Mouse (Mus musculus): ENCODE measurements around the gene Cxcl5. TPM values are rescaled to one million over a fixed set of nuclear protein-coding genes. Genes with fewer than 3 reads are reported as not detected.

Cxcl5 gene
- polyA plus RNA-seq, 1 experiment: not detected

DNA sequence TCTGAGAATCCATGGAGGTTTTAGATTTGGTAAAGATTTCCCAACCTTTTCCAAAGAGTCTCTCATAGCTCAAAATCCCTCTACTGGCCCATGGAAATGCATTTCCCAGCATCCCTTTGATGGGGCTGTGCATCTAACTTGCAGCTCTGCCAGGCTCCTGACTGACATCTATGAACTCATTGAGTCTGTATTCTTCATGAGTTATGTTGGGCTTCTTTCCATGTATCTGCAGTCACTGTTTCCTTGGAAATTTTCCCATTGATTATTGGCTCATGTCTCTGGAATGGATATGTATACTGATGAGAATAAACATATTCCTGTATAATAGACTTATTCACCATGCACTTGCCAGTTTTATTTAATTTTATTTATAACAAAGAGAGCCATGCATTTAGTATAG lies 46.9 kb downstream of the Cxcl5 start:
- Histone ChIP-seq H3K27me3 (ENCODE audit: control insufficient read depth, insufficient read depth, low read length) (no peaks in the 10 kb centered on the region), H3K4me3 (ENCODE audit: control insufficient read depth, low read depth, low read length) (no peak overlapping the region), H3K4me1 (ENCODE audit: control insufficient read depth, insufficient read depth, low read length) (no peaks in the 10 kb centered on the region), H3K36me3 (ENCODE audit: control insufficient read depth, insufficient read depth, low read length) (no peaks in the 10 kb centered on the region), H3K27ac (ENCODE audit: control insufficient read depth, insufficient read depth, low read depth, low read length) (no peak overlapping the region)
- TF ChIP-seq POLR2A (IDR thresholded peaks at IDR 0.05; ENCODE audit: control insufficient read depth, low read depth, low read length) (no peak), CTCF (IDR thresholded peaks at IDR 0.05; ENCODE audit: control insufficient read depth, insufficient read depth, insufficient replicate concordance, low read depth, low read length) (no peak)

DNA sequence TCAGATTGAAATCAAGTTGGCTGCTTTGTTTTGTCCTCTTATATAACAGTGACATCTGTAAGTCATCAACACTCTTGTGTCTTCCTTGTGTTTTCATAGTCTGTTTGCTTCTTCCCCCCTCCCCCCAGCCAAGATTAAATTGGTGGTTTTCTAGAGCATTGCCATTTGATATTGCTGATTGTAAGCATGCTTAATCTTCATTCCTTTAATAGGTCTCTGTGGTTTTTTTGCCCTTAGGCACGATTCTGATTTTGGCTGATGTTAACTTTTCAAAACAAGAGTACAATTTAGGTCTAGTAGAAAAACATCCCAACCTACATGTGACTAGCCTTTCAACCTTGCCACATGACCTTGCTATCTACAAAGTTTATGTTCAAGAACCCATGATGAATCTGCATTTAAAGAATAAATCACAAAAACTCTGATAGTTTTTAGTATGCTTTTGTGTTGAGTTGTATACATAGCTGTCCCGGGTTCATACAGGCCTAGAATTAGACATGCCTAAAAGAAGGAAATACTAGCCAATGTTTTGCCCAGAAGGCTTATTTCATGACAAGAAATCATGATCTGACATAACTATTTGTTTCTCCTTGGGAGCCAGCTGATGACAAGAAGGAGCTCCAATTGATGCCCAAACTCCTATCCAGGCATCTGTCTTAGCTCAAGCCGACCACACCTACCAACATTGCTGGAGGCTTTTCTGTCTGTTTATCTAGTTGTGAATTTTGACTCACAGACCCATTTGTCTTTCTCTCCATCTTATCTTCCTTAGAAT lies 48.2 kb downstream of the Cxcl5 start:
- Histone ChIP-seq H3K27ac (ENCODE audit: control insufficient read depth, insufficient read depth, low read depth, low read length) (no peak overlapping the region), H3K4me3 (ENCODE audit: control insufficient read depth, low read depth, low read length) (no peak overlapping the region), H3K36me3 (ENCODE audit: control insufficient read depth, insufficient read depth, low read length) (no peaks in the 10 kb centered on the region), H3K4me1 (ENCODE audit: control insufficient read depth, insufficient read depth, low read length) (no peaks in the 10 kb centered on the region), H3K27me3 (ENCODE audit: control insufficient read depth, insufficient read depth, low read length) (no peaks in the 10 kb centered on the region)
- no peak for TF ChIP-seq CTCF (IDR thresholded peaks at IDR 0.05; ENCODE audit: control insufficient read depth, insufficient read depth, insufficient replicate concordance, low read depth, low read length)
- no peak for TF ChIP-seq POLR2A (IDR thresholded peaks at IDR 0.05; ENCODE audit: control insufficient read depth, low read depth, low read length)

Other genes starting within 250 kb of the Cxcl5 start
- gene Afm, start 240.4 kb upstream of the Cxcl5 start, polyA plus RNA-seq (2012; rRNA removed): 0.99 and 1.3 TPM in 2 replicates
- 0.12 TPM in 1 of 2 replicates, not detected in the other for gene 5830473C10Rik, start 198.3 kb upstream of the Cxcl5 start, polyA plus RNA-seq (2012; rRNA removed)
- 0.24 and 0.42 TPM in 2 replicates for gene Rassf6, start 118.7 kb upstream of the Cxcl5 start, polyA plus RNA-seq (2012; rRNA removed)
- 0.10 TPM in 1 of 2 replicates, not detected in the other for gene Ppbp, start 9.2 kb downstream of the Cxcl5 start, polyA plus RNA-seq (2012; rRNA removed)
- 4.8 and 6.2 TPM in 2 replicates for gene Pf4, start 13.1 kb downstream of the Cxcl5 start, polyA plus RNA-seq (2012; rRNA removed)
- not detected in 2 replicates for gene Cxcl3, start 26.7 kb downstream of the Cxcl5 start, polyA plus RNA-seq (2012; rRNA removed)
- gene Cxcl15, start 35.2 kb downstream of the Cxcl5 start, polyA plus RNA-seq (2012; rRNA removed): not detected in 2 replicates
- gene Cxcl1, start 131.9 kb downstream of the Cxcl5 start, polyA plus RNA-seq (2012; rRNA removed): 0.24 and 0.36 TPM in 2 replicates
- gene Cxcl2, start 144.5 kb downstream of the Cxcl5 start, polyA plus RNA-seq (2012; rRNA removed): not detected in 2 replicates
- 4.7 and 5.6 TPM in 2 replicates for gene Mthfd2l, start 171.8 kb downstream of the Cxcl5 start, polyA plus RNA-seq (2012; rRNA removed)

Measured in testis, adult 2 months (tissue).